Mouse (Mus musculus) hindbrain, postnatal 0 days (tissue): ENCODE measurements around the gene Creg1. TPM values are rescaled to one million over a fixed set of nuclear protein-coding genes. Genes with fewer than 3 reads are reported as not detected.
A peak's percentile ranks its signal among the peaks of the same experiment; 100 is the strongest.
"Not testable (repeated sequence)": the region's sequence is repeated elsewhere in the genome, so short reads cannot be mapped to it uniquely, and the experiment has no call there.

ENCODE experiments used
- ATAC-seq: fragments of 200-750 bp; cut with Nextera tagmentation; 2 replicates; pipeline ENCODE4 v1.8.0; 2017; ENCODE audit warnings: mild to moderate bottlenecking, moderate TSS enrichment, moderate library complexity
- DNase-seq: peaks from one replicate; pipeline ENCODE4 v3.0.0-alpha.2; 2015; ENCODE audit warnings: low spot score
- H3K27ac ChIP-seq: fragments of 300-500 bp; sonication (generic); 2 replicates; pipeline ENCODE4 v1.5.1; 2014; ENCODE audit warnings: mild to moderate bottlenecking
- H3K27me3 ChIP-seq: fragments of 300-500 bp; sonication (generic); 2 replicates; pipeline ENCODE4 v1.6.1; 2014; ENCODE audit warnings: low read length, mixed read lengths; ENCODE audit not compliant: insufficient read depth
- H3K36me3 ChIP-seq: fragments of 300-500 bp; sonication (generic); 2 replicates; pipeline ENCODE4 v1.6.1; 2014; ENCODE audit warnings: low read length, mixed read lengths; ENCODE audit not compliant: insufficient read depth
- H3K4me1 ChIP-seq: fragments of 300-500 bp; sonication (generic); 2 replicates; pipeline ENCODE4 v1.6.1; 2014; ENCODE audit warnings: antibody characterized with exemption, low read length, mixed read lengths; ENCODE audit not compliant: insufficient read depth
- H3K4me2 ChIP-seq: fragments of 300-500 bp; sonication (generic); 2 replicates; pipeline ENCODE4 v1.6.1; 2014; ENCODE audit warnings: low read depth, mild to moderate bottlenecking, low read length, moderate library complexity, mixed read lengths
- H3K4me3 ChIP-seq: fragments of 300-500 bp; sonication (generic); 2 replicates; pipeline ENCODE4 v1.5.1; 2014; ENCODE audit warnings: low read length
- H3K9ac ChIP-seq: fragments of 300-500 bp; sonication (generic); replicated peaks from 2 replicates; pipeline ENCODE4 v1.6.1; 2014; ENCODE audit warnings: mild to moderate bottlenecking, low read length, moderate library complexity, mixed read lengths
- H3K9me3 ChIP-seq: fragments of 300-500 bp; sonication (generic); 2 replicates; pipeline ENCODE4 v1.6.1; 2016; ENCODE audit warnings: low read length, mixed read lengths
- CTCF ChIP-seq: IDR thresholded peaks from 2 replicates; pipeline ENCODE4 v1.5.1; 2016; ENCODE audit warnings: antibody characterized with exemption, control low read depth, low read depth
- WGBS: fragments of 180-500 bp; shearing (Covaris S2); extraction: QIAGEN DNeasy Blood & Tissue Kit; methylation state at CpG from one replicate; pipeline ENCODE4 v1.1.7; 2014; 5-methylcytosine and 5-hydroxymethylcytosine counted together
- polyA plus RNA-seq: library from polyadenylated mRNA; unstranded; fragments of >200 nt; fragmentation: Nextera tagmentation; extraction: Ambion mirVana; gene quantifications from 2 replicates; pipeline ENCODE4 v1.2.1, GENCODE M21; 2015
- total RNA-seq: library from RNA; depleted of rRNA; stranded (reverse); fragments of >200 nt; gene quantifications from 2 replicates; pipeline ENCODE4 v1.2.3, GENCODE M21; 2014

Gene Creg1
- total and polyA plus RNA-seq, 2 experiments from 2014 or later = 27.5 to 48.8 TPM

GRCm38 (mm10) chr1:165751142-165751541 lies 12.4 kb upstream of the Creg1 start:
- Histone ChIP-seq H3K4me2 (no peak overlapping the region), H3K4me1 (no peaks in the 10 kb centered on the region), H3K9ac (no peak overlapping the region), H3K27me3 (no peaks in the 10 kb centered on the region), H3K27ac (no peak overlapping the region), H3K4me3 (no peak overlapping the region), H3K9me3 (no peaks in the 10 kb centered on the region), H3K36me3 (no peaks in the 10 kb centered on the region)
- ATAC-seq (no peak), DNase-seq (no peak)
- no peak for TF ChIP-seq CTCF

GRCm38 (mm10) chr1:165751838-165752237 lies 11.7 kb upstream of the Creg1 start:
- Histone ChIP-seq H3K4me2 (no peak overlapping the region), H3K36me3 (no peaks in the 10 kb centered on the region), H3K9me3 (no peaks in the 10 kb centered on the region), H3K9ac (no peak overlapping the region), H3K4me3 (no peak overlapping the region), H3K27me3 (no peaks in the 10 kb centered on the region), H3K27ac (no peak overlapping the region), H3K4me1 (no peaks in the 10 kb centered on the region)
- TF ChIP-seq CTCF = no peak
- DNase-seq (no peak), ATAC-seq (no peak)
- 83% methylated on average over 5 of the region's 5 CpGs for WGBS

GRCm38 (mm10) chr1:165754205-165754604 lies 9.3 kb upstream of the Creg1 start:
- Histone ChIP-seq H3K4me2 (no peak overlapping the region), H3K36me3 (no peaks in the 10 kb centered on the region), H3K4me1 (no peaks in the 10 kb centered on the region), H3K4me3 (no peak overlapping the region), H3K9me3 (no peaks in the 10 kb centered on the region), H3K27ac (no peak overlapping the region), H3K27me3 (no peaks in the 10 kb centered on the region), H3K9ac (no peak overlapping the region)
- no peak for TF ChIP-seq CTCF
- no peak for ATAC-seq
- WGBS = 82% methylated on average over 6 of the region's 6 CpGs
- no peak for DNase-seq

- Histone ChIP-seq H3K9me3 (no peaks in the 10 kb centered on the region), H3K4me2 (no peak overlapping the region), H3K4me1 (no peaks in the 10 kb centered on the region), H3K9ac (no peak overlapping the region), H3K4me3 (no peak overlapping the region), H3K27me3 (no peaks in the 10 kb centered on the region), H3K36me3 (no peaks in the 10 kb centered on the region), H3K27ac (no peak overlapping the region)
- TF ChIP-seq CTCF = no peak
- 70% methylated on average over 4 of the region's 4 CpGs for WGBS
- ATAC-seq = no peak
- DNase-seq = no peak
These were observed 8.4 kb upstream of the Creg1 start for GRCm38 (mm10) chr1:165755194-165755593.

- no peak overlapping the region for H3K27ac ChIP-seq
- no peaks in the 10 kb centered on the region for H3K36me3 ChIP-seq
- H3K4me2 ChIP-seq = no peak overlapping the region
- H3K27me3 ChIP-seq = no peaks in the 10 kb centered on the region
- TF ChIP-seq CTCF = 0 out of 2 replicates have a peak, but pooled peaks have one; percentile 9
- no peak overlapping the region for H3K4me3 ChIP-seq
- ATAC-seq (no peak), DNase-seq (no peak)
- no peaks in the 10 kb centered on the region for H3K9me3 ChIP-seq
- 0 out of 2 replicates have a peak, but pooled peaks cover 10% of the 10 kb centered on the region for H3K4me1 ChIP-seq
- 82% methylated on average over 3 of the region's 3 CpGs for WGBS
- H3K9ac ChIP-seq = no peak overlapping the region
These were observed 1.8 kb upstream of the Creg1 start for GRCm38 (mm10) chr1:165761522-165762305.

GRCm38 (mm10) chr1:165762498-165762897 lies 1.0 kb upstream of the Creg1 start:
- 74% methylated on average over 2 of the region's 2 CpGs for WGBS
- not testable (repeated sequence) for ATAC-seq, H3K36me3 ChIP-seq, H3K9me3 ChIP-seq, H3K27me3 ChIP-seq, H3K4me2 ChIP-seq, H3K27ac ChIP-seq, H3K9ac ChIP-seq, H3K4me3 ChIP-seq, H3K4me1 ChIP-seq, DNase-seq

GRCm38 (mm10) chr1:165762914-165763634 lies 472 bp upstream of the Creg1 start:
- 24% methylated on average over 14 of the region's 14 CpGs for WGBS
- Histone ChIP-seq H3K27ac (no peak overlapping the region), H3K36me3 (no peaks in the 10 kb centered on the region), H3K4me3 (peak overlapping the region; percentile 85), H3K4me2 (peak overlapping the region; percentile 98), H3K9me3 (no peaks in the 10 kb centered on the region), H3K27me3 (no peaks in the 10 kb centered on the region), H3K9ac (no peak overlapping the region), H3K4me1 (0 out of 2 replicates have a peak, but pooled peaks cover 10% of the 10 kb centered on the region)
- DNase-seq = no peak
- no peak; the same call in 1 of the 2 replicates for ATAC-seq
- TF ChIP-seq CTCF = no peak
